Mouse (Mus musculus): ENCODE results near the gene Alcam.

- TF ChIP-seq CTCF (IDR thresholded peaks at IDR 0.05; ENCODE audit: borderline replicate concordance, extremely low read depth, insufficient read depth, insufficient read length) (no peak), POLR2A (IDR thresholded peaks at IDR 0.05; ENCODE audit: borderline replicate concordance, extremely low read depth, insufficient read depth, insufficient read length, poor library complexity, severe bottlenecking) (no peak)
These were observed 14.9 kb downstream of the Alcam start for GRCm38 (mm10) chr16:52439007-52439406.
